Mouse (Mus musculus) frontal cortex, postnatal 25 days (tissue): Measurements from ENCODE around the gene Tanc2.

ENCODE experiments used
- DNase-seq, 2 experiments: peaks; one replicate each; pipeline ENCODE4 v3.0.0; 2022; ENCODE audit warnings: low spot score in 2 of 2

The Tanc2 gene

DNA sequence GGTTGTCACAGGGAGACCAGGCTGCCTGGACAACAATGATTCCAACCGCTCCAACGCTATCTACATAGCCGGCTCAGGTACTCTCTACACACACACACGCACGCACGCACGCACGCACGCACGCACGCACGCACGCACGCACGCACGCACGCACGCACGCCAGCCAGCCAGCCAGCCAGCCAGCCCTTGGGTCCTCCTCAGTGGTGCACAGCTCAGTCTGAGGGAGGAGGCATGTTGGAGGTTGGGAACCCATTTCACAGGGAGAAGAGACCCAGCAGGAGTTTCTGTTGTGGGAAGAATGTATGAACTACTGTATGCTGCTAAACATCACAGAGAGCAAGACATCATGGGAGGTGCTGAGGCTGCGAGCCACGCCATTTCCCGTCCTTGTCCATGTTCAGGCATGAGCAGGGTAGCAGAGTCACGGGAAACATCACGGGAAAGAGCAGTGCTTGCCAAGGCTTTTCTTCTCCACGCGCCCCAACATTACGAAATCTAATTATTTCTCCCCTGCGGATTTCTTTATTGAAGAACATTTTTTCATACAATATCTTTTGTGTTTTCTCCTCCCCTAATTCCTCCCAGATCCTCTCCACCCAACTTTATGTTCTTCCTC lies 366.1 kb downstream of the Tanc2 start:
- DNase-seq: no peak

DNA sequence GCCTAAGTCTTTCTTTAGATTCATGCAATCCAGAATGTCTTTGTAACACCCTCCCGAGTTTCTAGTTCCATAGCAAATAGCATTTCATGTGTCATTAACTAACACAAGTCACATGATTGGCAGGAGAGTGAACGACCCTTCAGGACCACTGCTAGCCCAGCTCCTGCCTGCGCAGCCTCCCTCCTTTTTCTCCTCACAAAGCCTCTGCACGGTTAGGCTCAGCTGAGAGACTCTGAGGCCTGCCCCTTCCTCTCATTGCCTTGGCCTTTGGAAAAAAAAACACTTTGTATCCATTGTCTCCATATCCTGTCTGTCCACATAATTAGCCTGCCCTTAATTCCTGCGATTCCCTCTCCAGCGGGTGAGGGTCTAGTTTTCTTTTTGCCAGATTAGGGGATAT lies 367.7 kb downstream of the Tanc2 start:
- no peak for DNase-seq

DNA sequence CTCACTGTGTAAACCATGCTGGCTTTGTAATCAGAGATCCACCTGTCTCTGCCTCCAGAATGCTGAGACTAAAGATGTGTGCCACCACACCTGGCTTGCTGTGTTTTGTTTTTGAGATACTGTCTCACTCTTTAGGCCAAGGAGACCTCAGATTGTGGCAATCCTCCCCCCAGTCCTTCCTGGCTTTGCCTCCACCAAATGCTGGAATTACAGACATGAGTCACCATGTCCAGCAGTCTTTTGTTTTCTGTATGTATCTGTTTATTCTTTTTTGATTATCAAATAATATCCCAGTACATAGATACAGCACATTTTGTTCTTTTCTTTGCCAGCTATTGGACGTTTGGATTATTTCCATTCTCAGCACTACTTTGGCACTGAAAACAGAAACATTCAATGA lies 368.8 kb downstream of the Tanc2 start:
- no peak for DNase-seq

DNA sequence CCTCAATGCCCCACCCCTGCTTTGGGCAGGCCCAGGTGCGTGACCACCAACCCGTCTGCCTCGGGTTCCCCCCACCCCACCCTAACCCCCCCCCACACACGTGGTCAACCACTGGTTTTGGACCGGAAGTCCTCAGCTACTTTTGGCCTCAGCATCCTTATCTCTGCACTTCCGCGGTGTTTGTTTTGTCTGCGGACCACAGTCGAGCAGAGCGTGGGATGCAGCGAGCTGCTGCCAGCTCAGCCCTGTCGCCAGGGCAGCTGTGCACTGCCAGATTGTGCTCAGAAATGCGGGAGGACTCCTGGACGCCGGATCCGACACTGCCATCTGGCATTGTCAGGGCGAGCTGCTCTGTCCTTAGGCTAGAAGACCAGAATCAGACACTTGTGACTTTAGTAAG lies 369.6 kb downstream of the Tanc2 start:
- no peak for DNase-seq

DNA sequence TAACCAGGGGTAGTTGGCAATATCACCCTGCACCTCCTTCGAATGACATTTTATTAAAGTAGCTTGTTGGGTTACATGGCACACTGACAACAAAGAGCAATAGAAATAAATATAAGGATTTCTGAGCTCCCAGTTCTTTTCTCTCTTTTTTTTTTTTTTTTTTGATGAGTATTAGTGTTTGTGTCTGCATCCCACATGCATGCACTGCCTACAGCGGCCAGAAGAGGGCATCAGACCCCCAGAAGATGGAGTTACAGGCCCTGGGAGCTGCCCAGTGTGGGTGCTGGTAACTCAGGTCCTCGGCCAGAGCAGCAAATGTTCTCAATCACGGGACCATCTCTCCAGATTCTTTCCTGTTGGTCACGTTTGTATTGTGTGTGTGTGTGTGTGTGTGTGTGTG lies 374.9 kb downstream of the Tanc2 start:
- DNase-seq: no peak

DNA sequence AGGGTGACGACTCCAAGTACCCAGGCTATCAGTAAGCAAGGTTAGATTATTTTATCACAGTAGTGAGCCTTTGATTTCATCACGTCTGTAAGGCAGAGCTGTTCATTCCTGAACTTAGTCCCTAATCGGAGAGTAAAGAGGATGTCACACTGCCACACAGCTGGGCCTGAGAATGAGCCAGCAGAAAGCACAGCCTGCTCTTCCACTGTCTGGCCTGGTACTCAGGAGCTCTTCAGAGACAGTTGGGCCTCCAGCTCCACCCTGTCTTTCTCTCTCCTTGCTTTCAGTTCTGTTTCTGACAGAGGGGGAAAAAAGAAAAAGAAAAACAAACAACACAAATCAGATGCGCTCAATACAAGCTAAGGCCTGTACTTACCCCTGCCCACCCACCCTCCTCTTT lies 376.5 kb downstream of the Tanc2 start:
- DNase-seq: no peak

DNA sequence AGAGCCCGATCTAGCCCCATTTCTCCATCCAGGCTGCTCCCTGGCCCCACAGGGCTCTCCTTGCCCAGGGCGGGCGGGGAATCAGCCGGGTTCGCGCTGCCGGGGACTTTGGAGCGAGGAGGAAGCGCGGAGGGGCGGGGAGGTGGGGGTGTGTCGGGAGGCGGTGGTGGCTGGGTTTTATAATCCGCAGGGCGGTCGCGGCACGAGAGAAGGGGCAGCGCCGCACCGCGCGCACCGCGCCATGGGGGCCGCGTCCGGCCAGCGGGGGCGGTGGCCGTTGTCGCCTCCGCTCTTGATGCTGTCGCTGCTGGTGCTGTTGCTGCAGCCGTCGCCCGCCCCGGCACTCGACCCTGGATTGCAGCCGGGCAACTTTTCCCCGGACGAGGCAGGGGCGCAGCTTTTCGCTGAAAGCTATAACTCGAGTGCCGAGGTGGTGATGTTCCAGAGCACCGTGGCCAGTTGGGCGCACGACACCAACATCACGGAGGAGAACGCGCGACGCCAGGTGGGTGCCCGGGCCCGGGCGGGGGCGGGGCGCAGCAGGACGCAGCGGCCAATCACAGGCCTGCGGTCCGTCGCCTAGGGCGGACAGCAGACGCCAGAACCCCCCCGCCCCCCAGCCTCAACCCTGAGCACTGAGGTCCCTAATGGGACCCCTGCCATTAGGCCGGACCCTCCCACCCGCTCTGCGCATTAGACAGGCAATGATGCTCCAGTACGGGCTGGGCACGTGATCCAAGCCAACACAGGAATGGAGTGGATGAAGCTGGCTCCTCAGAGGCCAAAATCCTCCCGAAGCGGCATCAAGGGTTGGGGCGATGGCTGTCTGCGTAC lies 378.2 kb downstream of the Tanc2 start, which contains the start of gene Ace:
Gene Ace, plus strand, starts transcription at position 205 of the 834 bp plus-strand sequence.
- no peak for DNase-seq

DNA sequence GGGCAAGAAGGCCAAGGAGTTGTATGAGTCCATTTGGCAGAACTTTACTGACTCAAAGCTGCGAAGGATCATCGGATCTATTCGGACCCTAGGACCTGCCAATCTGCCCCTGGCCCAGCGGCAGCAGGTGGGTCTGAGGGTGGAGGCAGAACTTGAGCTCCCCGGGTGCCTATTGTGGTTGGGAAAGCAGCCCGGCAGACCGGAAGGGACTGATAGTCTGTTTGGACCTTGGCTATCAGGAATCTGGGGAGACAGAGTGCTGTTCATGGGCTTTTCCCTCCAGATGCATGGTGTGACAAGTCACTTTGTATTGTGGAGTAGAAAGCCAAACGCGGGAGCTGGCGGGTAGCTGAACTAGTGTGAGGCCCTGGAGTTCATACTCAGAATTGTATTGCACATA lies 379.2 kb downstream of the Tanc2 start:
- DNase-seq: no peak

DNA sequence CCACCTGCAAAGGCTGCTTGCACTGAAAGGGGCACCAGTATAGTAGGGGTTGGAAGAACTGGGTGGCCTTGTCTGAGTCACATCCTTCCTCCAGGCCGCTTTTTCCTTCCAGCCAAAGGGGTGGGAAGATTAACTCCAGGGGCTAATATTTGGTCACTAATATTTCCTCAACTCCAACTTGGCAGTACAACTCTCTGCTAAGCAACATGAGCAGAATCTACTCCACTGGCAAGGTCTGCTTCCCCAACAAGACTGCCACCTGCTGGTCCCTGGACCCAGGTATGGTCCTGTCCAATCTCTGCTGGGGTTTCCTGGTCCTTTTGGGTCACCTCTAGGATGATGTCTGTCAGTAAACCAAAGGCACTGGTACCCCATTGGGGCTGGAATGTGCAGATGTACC lies 379.7 kb downstream of the Tanc2 start:
- no peak for DNase-seq

DNA sequence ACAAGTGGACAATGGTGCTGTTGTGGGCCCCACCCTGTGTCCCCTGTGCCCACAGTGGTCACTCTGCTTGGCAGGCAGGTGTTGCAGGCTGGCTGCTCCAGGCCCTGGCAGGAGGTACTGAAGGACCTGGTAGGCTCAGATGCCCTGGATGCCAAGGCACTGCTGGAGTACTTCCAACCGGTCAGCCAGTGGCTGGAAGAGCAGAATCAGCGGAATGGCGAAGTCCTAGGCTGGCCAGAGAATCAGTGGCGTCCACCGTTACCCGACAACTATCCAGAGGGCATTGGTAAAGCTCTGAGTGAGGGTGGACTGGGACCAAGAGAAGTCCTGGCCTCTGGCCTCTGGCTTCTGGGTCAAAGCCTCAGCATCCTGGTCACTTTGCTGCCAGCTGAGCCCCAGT lies 384.8 kb downstream of the Tanc2 start:
- no peak for DNase-seq

DNA sequence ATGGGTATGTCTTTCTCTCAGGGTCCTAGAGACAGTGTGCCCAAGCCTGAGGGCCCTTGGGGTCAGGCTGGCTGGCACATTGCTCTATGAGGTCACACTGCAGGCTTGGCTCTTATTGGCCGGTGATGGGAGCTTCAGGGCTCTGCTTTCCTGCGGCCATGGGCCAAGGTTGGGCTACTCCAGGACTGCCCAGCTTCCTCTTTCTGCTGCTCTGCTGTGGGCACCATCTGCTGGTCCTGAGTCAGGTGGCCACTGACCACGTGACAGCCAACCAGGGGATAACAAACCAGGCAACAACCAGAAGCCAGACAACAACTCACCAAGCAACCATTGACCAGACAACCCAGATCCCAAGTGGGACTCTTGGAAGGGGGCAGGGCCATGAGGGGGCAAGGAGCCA lies 385.3 kb downstream of the Tanc2 start:
- no peak for DNase-seq

DNA sequence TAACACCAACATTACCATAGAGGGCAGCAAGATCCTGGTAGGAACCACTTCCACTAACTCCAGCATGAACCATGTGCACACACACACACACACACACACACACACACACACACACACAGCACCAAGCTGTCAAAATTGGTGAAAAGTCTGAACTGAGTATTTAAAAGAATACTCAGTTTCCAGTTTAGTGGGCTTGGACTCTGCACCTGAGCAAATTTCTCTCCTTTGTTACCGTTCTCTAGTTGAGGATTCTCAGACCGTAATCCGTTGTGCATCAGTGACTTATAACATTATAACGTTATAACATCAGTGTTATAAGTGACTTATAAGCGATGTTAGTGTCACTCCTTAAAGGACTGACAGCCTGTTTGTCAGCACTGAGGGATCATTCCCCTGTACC lies 385.9 kb downstream of the Tanc2 start:
- no peak for DNase-seq

DNA sequence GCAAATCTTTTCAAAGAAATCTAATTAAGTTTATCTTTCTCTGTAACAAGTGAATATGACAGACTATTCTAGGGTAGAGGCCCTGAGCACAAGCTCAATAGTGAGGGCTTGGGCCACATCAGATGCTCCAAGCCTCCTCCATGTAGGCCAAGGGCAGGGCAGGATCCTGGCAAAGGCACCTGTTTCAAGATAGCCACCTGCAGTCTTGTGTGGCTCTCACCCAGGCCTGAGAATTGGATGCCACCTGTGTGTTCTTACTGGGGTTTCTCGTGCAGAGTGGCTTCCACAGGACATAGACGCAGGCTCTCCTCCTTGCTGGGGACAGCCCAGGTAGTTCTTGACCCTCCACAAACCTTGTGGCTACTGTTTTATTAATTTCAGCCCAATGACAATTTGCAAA lies 388.4 kb downstream of the Tanc2 start:
- DNase-seq: no peak

DNA sequence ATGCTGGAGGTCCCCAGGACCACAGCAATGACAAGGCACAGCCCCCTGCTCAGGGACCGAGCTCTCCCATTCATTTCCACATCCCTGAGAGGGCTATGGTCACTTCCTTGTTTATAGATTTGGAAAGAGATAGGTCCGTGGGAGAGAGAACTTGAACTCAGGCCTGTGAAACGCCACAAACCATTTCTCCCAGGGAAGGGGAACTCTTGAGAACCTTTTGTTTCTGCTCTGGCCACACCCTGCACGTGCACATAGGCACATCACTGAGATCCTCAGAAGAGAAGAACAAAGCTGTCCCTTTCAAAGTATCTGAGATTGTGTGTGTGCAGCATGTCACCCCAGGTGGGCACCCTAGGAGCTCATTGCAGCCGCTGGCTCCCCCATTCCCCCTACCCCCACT lies 388.8 kb downstream of the Tanc2 start:
- DNase-seq: no peak
